Mouse (Mus musculus) liver, postnatal 0 days (tissue): ENCODE data around the gene Tmppe. TPM values are rescaled to one million over a fixed set of nuclear protein-coding genes. Genes with fewer than 3 reads are reported as not detected.
A peak's percentile ranks its signal among the peaks of the same experiment; 100 is the strongest.

ENCODE experiments used
- ATAC-seq: fragments of 200-750 bp; cut with Nextera tagmentation; 2 replicates; pipeline ENCODE4 v1.8.0; 2017; ENCODE audit warnings: mild to moderate bottlenecking, moderate library complexity
- DNase-seq: peaks from one replicate; pipeline ENCODE4 v3.0.0-alpha.2; 2016
- H3K27ac ChIP-seq: fragments of 300-500 bp; sonication (generic); 2 replicates; pipeline ENCODE4 v1.5.1; 2014; ENCODE audit warnings: antibody characterized with exemption, moderate library complexity, mild to moderate bottlenecking, low read depth
- H3K27me3 ChIP-seq: fragments of 300-500 bp; sonication (generic); 2 replicates; pipeline ENCODE4 v1.6.1; 2014; ENCODE audit warnings: low read length, control low read depth, mixed read lengths; ENCODE audit not compliant: insufficient read depth
- H3K36me3 ChIP-seq: fragments of 300-500 bp; sonication (generic); replicated peaks from 2 replicates; pipeline ENCODE4 v1.6.1; 2014; ENCODE audit warnings: mild to moderate bottlenecking, control low read depth, low read length, moderate library complexity, mixed read lengths; ENCODE audit not compliant: insufficient read depth
- H3K4me1 ChIP-seq: fragments of 300-500 bp; sonication (generic); 2 replicates; pipeline ENCODE4 v1.6.1; 2014; ENCODE audit warnings: antibody characterized with exemption, mild to moderate bottlenecking, control low read depth; ENCODE audit not compliant: insufficient read depth
- H3K4me2 ChIP-seq: fragments of 300-500 bp; sonication (generic); 2 replicates; pipeline ENCODE4 v1.6.1; 2014; ENCODE audit warnings: low read depth, mild to moderate bottlenecking, low read length, moderate library complexity, mixed read lengths
- H3K4me3 ChIP-seq: fragments of 300-500 bp; sonication (generic); 2 replicates; pipeline ENCODE4 v1.5.1; 2014; ENCODE audit warnings: low read depth, low read length
- H3K9ac ChIP-seq: fragments of 300-500 bp; sonication (generic); replicated peaks from 2 replicates; pipeline ENCODE4 v1.6.1; 2014; ENCODE audit warnings: mild to moderate bottlenecking, moderate library complexity
- H3K9me3 ChIP-seq: fragments of 300-500 bp; sonication (generic); 2 replicates; pipeline ENCODE4 v1.6.1; 2016; ENCODE audit warnings: mild to moderate bottlenecking, control low read depth, low read length, mixed read lengths
- CTCF ChIP-seq: sonication (generic); IDR thresholded peaks from 2 replicates; pipeline ENCODE4 v1.5.1; 2016; ENCODE audit warnings: antibody characterized with exemption, low read depth
- EP300 ChIP-seq: IDR thresholded peaks from 2 replicates; pipeline ENCODE4 v1.6.1; 2016; ENCODE audit warnings: antibody characterized with exemption, low read depth, mild to moderate bottlenecking
- WGBS: fragments of 180-500 bp; shearing (Covaris S2); extraction: QIAGEN DNeasy Blood & Tissue Kit; methylation state at CpG from one replicate; pipeline ENCODE4 v1.1.7; 2014; ENCODE audit not compliant: insufficient replicate concordance; 5-methylcytosine and 5-hydroxymethylcytosine counted together
- polyA plus RNA-seq: library from polyadenylated mRNA; unstranded; fragments of >200 nt; fragmentation: Nextera tagmentation; extraction: Ambion mirVana; gene quantifications from 2 replicates; pipeline ENCODE4 v1.2.1, GENCODE M21; 2015

The Tmppe gene
- polyA plus RNA-seq, 1 experiment from 2014 or later: 2.2 TPM

- Histone ChIP-seq H3K9me3 (no peaks in the 10 kb centered on the region), H3K27me3 (no peaks in the 10 kb centered on the region), H3K27ac (no peak overlapping the region), H3K4me2 (no peak overlapping the region), H3K4me1 (no peaks in the 10 kb centered on the region), H3K4me3 (no peak overlapping the region), H3K36me3 (peaks cover 4% of the 10 kb centered on the region; the same call in 1 of the 2 replicates), H3K9ac (no peak overlapping the region)
- WGBS: 77% methylated on average over 10 of the region's 10 CpGs
- no peak for TF ChIP-seq EP300
- ATAC-seq: no peak
- no peak for DNase-seq
Observed at GRCm38 (mm10) chr9:114377168-114377567, 23.7 kb upstream of the Tmppe start.

- DNase-seq (no peak), ATAC-seq (no peak)
- H3K9ac ChIP-seq: no peak overlapping the region
- TF ChIP-seq EP300 (no peak), CTCF (no peak)
- H3K9me3 ChIP-seq: no peaks in the 10 kb centered on the region
- H3K36me3 ChIP-seq: peaks cover 4% of the 10 kb centered on the region; the same call in 1 of the 2 replicates
- WGBS: 83% methylated on average over 12 of the region's 12 CpGs
- no peak overlapping the region for H3K4me3 ChIP-seq
- no peaks in the 10 kb centered on the region for H3K4me1 ChIP-seq
- H3K27me3 ChIP-seq: no peaks in the 10 kb centered on the region
- H3K27ac ChIP-seq: no peak overlapping the region
- no peak overlapping the region for H3K4me2 ChIP-seq
Observed at GRCm38 (mm10) chr9:114379871-114380270, 21.0 kb upstream of the Tmppe start.

- ATAC-seq (0 out of 2 replicates have a peak, but pooled peaks have one; percentile 21), DNase-seq (peak; percentile 37)
- Histone ChIP-seq H3K9ac (no peak overlapping the region), H3K4me3 (no peak overlapping the region), H3K4me1 (no peaks in the 10 kb centered on the region), H3K9me3 (no peaks in the 10 kb centered on the region), H3K27ac (no peak overlapping the region), H3K4me2 (no peak overlapping the region), H3K36me3 (peaks cover 4% of the 10 kb centered on the region; the same call in 1 of the 2 replicates), H3K27me3 (no peaks in the 10 kb centered on the region)
- WGBS: 65% methylated on average over 17 of the region's 17 CpGs
- TF ChIP-seq CTCF (peak; percentile 67), EP300 (no peak)
Observed at GRCm38 (mm10) chr9:114380881-114381733, 19.8 kb upstream of the Tmppe start.

- ATAC-seq (no peak), DNase-seq (no peak)
- 85% methylated on average over 17 of the region's 17 CpGs for WGBS
- H3K27ac ChIP-seq: no peak overlapping the region
- H3K9me3 ChIP-seq: no peaks in the 10 kb centered on the region
- H3K4me1 ChIP-seq: no peaks in the 10 kb centered on the region
- no peaks in the 10 kb centered on the region for H3K27me3 ChIP-seq
- H3K36me3 ChIP-seq: peaks cover 2% of the 10 kb centered on the region; the same call in 1 of the 2 replicates
- H3K9ac ChIP-seq: no peak overlapping the region
- no peak overlapping the region for H3K4me3 ChIP-seq
- TF ChIP-seq CTCF (no peak), EP300 (no peak)
- no peak overlapping the region for H3K4me2 ChIP-seq
Observed at GRCm38 (mm10) chr9:114382936-114383710, 17.8 kb upstream of the Tmppe start.

GRCm38 (mm10) chr9:114384691-114385090 lies 16.2 kb upstream of the Tmppe start:
- Histone ChIP-seq H3K9ac (no peak overlapping the region), H3K27ac (no peak overlapping the region), H3K4me2 (no peak overlapping the region), H3K36me3 (0 out of 2 replicates have a peak, but pooled peaks cover 2% of the 10 kb centered on the region), H3K27me3 (no peaks in the 10 kb centered on the region), H3K9me3 (no peaks in the 10 kb centered on the region), H3K4me3 (no peak overlapping the region), H3K4me1 (no peaks in the 10 kb centered on the region; the same call in 1 of the 2 replicates)
- WGBS: 94% methylated on average over 24 of the region's 24 CpGs
- TF ChIP-seq EP300 (no peak), CTCF (no peak)
- DNase-seq: no peak
- ATAC-seq: no peak

- no peak overlapping the region for H3K4me2 ChIP-seq
- no peak for TF ChIP-seq CTCF
- TF ChIP-seq EP300: no peak
Observed at GRCm38 (mm10) chr9:114385160-114385559, 15.7 kb upstream of the Tmppe start.

More at GRCm38 (mm10) chr9:114385160-114385559, 15.7 kb upstream of the Tmppe start:
- Histone ChIP-seq H3K36me3 (0 out of 2 replicates have a peak, but pooled peaks cover under 1% of the 10 kb centered on the region), H3K4me3 (no peak overlapping the region), H3K4me1 (peaks cover 3% of the 10 kb centered on the region), H3K9ac (no peak overlapping the region), H3K27ac (no peak overlapping the region), H3K9me3 (no peaks in the 10 kb centered on the region), H3K27me3 (no peaks in the 10 kb centered on the region)
- no peak for DNase-seq
- WGBS: 89% methylated on average over 10 of the region's 10 CpGs
- ATAC-seq: no peak
